Mouse (Mus musculus): ENCODE results near the gene Naa10. TPM values are rescaled to one million over a fixed set of nuclear protein-coding genes. Genes with fewer than 3 reads are reported as not detected.

The Naa10 gene
- polyA plus RNA-seq (2012; ENCODE audit: insufficient read depth, insufficient read length, missing spikeins), result 29.6 and 34.5 TPM in 2 replicates

DNA sequence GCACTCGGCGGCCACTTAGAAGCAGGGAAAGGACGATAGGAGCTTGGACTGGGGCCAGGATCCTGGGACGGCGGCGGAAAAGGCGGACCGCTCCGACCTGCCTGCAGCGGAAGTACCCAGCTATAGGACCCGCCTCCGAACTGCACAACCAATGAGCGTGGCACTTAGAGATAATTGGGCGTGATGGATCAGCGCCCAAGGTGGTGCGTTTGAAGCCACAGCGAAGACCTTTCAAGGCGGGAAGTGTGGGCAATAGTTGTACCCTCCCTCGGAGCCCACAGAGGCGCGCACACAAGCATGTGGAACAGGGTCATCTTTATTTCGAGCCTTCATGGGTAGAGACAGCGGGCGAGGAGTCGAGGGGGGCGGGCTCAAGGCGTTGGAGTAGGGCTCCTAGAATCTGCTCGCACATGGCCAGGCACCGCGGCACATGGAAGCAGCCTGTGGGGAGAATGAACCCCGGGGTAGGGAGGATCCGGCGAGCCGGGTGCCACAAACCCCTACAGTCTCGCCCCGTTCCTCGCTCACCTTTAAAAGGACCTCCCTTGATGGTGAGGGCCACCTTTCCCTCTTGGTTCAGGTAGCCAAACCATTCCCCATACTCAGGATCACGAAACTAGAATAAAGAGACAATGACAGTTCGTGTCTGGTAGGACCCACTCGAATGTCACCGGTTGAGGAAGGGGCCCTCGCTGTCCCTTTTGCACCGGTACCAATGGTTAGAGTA is at the start of gene Naa10, which contains the start of gene Arhgap4:
TSS of gene Naa10 (minus strand) at position 122 of the 727 bp plus-strand sequence.
TSS of gene Arhgap4 (minus strand) at position 48 of the 727 bp plus-strand sequence.
- TF ChIP-seq POLR2A (IDR thresholded peaks at IDR 0.05; ENCODE audit: borderline replicate concordance, low read depth, low read length), result no peak
- no peak for TF ChIP-seq CTCF (IDR thresholded peaks at IDR 0.05; ENCODE audit: low read depth, low read length)

DNA sequence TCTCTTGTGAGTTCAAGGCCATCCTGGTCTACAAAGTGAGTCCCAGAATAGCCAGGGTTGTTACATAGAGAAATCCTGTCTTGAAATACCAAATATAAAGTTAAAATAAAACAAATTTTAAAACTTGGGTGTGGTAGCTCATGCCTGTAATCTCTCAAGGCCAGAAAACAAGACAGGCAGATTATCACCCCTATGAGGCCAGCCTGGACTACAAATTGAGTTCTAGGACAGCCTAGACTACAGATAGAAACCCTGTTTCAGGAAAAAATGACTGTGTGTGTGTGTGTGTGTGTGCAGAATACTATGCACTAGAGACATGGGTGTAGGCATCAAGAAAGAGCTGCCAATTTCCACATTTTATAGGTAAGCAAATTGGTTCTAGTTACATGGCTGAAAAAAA is 49.0 kb upstream of the Naa10 start:
- no peak for TF ChIP-seq CTCF (IDR thresholded peaks at IDR 0.05; ENCODE audit: low read depth, low read length)
- no peak for TF ChIP-seq POLR2A (IDR thresholded peaks at IDR 0.05; ENCODE audit: borderline replicate concordance, low read depth, low read length)
- Histone ChIP-seq H3K27ac (ENCODE audit: insufficient read depth, low read depth, low read length) (no peak overlapping the region), H3K4me1 (ENCODE audit: control insufficient read depth, insufficient read depth, low read length) (no peaks in the 10 kb centered on the region), H3K4me3 (ENCODE audit: insufficient read depth, low read length) (no peak overlapping the region)

More for the DNA sequence above, at the start of gene Naa10, which contains the start of gene Arhgap4:
- Histone ChIP-seq H3K27ac (ENCODE audit: insufficient read depth, low read depth, low read length) (peak within 1 kb of the TSS; percentile 69), H3K4me1 (ENCODE audit: control insufficient read depth, insufficient read depth, low read length) (peaks cover 14% of the 10 kb centered on the region), H3K4me3 (ENCODE audit: insufficient read depth, low read length) (peak within 1 kb of the TSS; percentile 89)

DNA sequence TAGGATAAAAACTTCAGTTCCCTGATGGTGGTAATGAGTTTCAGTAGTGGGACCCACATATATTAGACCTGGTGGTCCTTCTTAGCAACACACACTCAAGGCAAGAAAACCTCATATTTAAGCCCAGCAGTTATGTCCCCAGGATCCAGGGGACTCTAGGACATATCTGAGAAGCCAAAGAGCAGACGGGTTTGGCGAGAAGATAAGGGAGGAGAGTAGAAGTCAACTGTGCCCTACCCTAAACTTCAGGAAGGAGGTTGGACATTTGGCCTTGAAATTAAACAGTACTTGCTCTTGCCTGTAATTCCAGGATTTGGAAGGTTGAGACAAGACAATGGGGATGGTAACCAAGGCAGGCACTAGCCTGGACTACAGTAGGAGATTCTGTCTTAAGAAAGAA is 48.0 kb upstream of the Naa10 start:
- Histone ChIP-seq H3K4me3 (ENCODE audit: insufficient read depth, low read length) (no peak overlapping the region), H3K4me1 (ENCODE audit: control insufficient read depth, insufficient read depth, low read length) (no peaks in the 10 kb centered on the region), H3K27ac (ENCODE audit: insufficient read depth, low read depth, low read length) (no peak overlapping the region)
- TF ChIP-seq CTCF (IDR thresholded peaks at IDR 0.05; ENCODE audit: low read depth, low read length), result no peak
- TF ChIP-seq POLR2A (IDR thresholded peaks at IDR 0.05; ENCODE audit: borderline replicate concordance, low read depth, low read length), result no peak

GRCm38 (mm10) chrX:73969167-73969566 is 47.4 kb upstream of the Naa10 start:
- H3K27ac ChIP-seq (ENCODE audit: insufficient read depth, low read depth, low read length), result no peak overlapping the region
- no peak overlapping the region for H3K4me3 ChIP-seq (ENCODE audit: insufficient read depth, low read length)
- TF ChIP-seq POLR2A (IDR thresholded peaks at IDR 0.05; ENCODE audit: borderline replicate concordance, low read depth, low read length) (no peak), CTCF (IDR thresholded peaks at IDR 0.05; ENCODE audit: low read depth, low read length) (no peak)
- H3K4me1 ChIP-seq (ENCODE audit: control insufficient read depth, insufficient read depth, low read length), result peaks cover under 1% of the 10 kb centered on the region; the same call in 1 of the 2 replicates

DNA sequence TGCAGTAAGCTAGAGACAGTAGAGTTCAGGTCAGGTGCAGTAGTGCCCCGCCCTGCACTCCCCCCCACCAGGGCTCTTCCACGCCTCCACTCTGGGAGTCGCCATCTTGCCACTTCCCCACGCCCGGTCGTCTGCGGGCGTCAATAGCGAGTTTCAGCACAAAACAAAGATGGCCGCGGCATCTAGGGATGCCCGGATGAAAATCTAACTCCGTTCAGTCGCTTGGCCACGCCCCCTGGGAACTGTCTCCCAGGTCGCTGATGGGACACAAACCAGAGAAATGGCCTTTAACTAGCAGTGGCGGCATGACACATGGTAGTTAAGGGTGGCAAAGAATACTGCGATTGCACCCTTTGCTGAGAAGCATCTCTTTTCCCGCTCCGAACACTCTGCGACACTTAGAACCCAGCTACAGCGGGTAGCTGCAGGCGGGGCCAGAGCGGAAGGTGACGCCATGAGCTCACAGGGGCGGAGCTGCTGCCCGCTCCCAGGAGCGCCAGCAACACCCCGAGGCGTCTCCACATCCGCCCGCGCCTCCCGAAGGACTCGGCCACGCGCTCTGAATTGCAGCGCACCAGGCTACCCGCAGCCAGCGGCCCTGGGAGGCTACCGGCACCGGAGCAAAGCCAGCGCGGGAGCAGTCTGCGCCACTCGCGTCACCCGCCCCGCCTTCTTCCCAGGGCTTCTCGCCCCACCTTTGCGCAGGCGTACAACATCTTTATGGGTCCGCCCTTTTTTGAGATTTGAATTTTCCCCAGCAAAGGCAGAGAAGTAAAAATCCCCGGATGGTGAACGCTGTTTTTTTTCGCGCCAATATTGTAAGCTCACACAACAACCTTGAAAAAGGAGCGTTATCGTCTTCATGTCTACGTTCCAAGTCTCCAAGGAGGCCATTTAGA is 45.7 kb upstream of the Naa10 start:
- peaks cover 10% of the 10 kb centered on the region for H3K4me1 ChIP-seq (ENCODE audit: control insufficient read depth, insufficient read depth, low read length)

DNA sequence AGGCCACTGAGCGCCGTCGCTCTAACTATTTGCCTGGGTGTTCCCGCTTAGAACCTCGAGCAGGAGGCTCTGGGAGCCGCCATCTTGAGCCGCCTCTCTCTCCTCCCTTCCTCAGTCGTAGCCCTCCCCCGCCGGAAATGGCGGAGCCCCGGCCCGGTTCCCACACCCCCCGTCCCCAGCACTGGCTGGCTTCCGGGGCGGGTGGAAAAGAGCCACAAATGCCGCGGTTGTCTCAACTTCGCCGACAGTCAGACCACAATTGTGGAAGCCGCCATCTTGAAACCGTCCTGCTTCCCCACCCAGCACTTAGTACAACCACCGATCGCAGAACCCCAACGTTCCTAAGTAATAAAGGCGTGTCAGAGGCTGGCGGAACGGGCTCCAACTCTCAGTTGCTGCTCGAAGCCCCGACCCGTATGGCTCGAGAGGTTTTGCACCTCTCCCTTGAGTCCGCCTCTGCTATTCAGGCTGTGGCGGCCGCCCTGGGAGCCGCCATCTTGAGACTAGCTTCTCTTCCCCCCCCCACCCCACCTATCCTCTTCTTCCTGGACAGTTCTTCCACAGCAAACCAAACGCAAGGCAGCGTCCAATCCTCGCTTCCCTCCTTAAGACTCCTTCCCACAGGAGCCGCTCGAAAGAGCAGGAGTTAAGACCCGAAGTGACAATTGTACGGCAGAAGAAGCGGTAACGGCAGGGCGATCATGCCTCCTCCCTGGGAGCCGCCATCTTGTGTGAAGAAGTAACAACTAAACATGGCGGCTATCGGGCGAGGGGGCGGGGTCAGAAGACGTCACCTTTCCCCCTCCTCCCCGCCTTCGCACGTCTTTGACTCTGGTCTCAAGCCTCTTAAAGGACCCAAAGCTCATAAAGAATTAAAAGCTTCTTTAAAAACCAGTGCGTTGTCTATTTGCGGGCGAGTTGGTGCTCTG is 44.8 kb upstream of the Naa10 start, which contains the start of gene Hcfc1:
TSS of gene Hcfc1 (minus strand) at position 110 of the 929 bp plus-strand sequence.
- TF ChIP-seq CTCF (IDR thresholded peaks at IDR 0.05; ENCODE audit: low read depth, low read length) (no peak), POLR2A (IDR thresholded peaks at IDR 0.05; ENCODE audit: borderline replicate concordance, low read depth, low read length) (no peak)
- peaks cover 18% of the 10 kb centered on the region for H3K4me1 ChIP-seq (ENCODE audit: control insufficient read depth, insufficient read depth, low read length)
- H3K27ac ChIP-seq (ENCODE audit: insufficient read depth, low read depth, low read length), result peak within 1 kb of the TSS; percentile 99
- peak within 1 kb of the TSS; percentile 94 for H3K4me3 ChIP-seq (ENCODE audit: insufficient read depth, low read length)

More for the DNA sequence above, 45.7 kb upstream of the Naa10 start:
- H3K27ac ChIP-seq (ENCODE audit: insufficient read depth, low read depth, low read length), result peak overlapping the region; percentile 99
- TF ChIP-seq POLR2A (IDR thresholded peaks at IDR 0.05; ENCODE audit: borderline replicate concordance, low read depth, low read length) (no peak), CTCF (IDR thresholded peaks at IDR 0.05; ENCODE audit: low read depth, low read length) (no peak)
- peak overlapping the region; percentile 94 for H3K4me3 ChIP-seq (ENCODE audit: insufficient read depth, low read length)

- H3K4me3 ChIP-seq (ENCODE audit: insufficient read depth, low read length), result peak overlapping the region; percentile 94
- no peak for TF ChIP-seq CTCF (IDR thresholded peaks at IDR 0.05; ENCODE audit: low read depth, low read length)
- TF ChIP-seq POLR2A (IDR thresholded peaks at IDR 0.05; ENCODE audit: borderline replicate concordance, low read depth, low read length), result no peak
- peaks cover 27% of the 10 kb centered on the region for H3K4me1 ChIP-seq (ENCODE audit: control insufficient read depth, insufficient read depth, low read length)
- H3K27ac ChIP-seq (ENCODE audit: insufficient read depth, low read depth, low read length), result peak overlapping the region; percentile 99
Measured at GRCm38 (mm10) chrX:73965307-73965706, 43.6 kb upstream of the Naa10 start.

DNA sequence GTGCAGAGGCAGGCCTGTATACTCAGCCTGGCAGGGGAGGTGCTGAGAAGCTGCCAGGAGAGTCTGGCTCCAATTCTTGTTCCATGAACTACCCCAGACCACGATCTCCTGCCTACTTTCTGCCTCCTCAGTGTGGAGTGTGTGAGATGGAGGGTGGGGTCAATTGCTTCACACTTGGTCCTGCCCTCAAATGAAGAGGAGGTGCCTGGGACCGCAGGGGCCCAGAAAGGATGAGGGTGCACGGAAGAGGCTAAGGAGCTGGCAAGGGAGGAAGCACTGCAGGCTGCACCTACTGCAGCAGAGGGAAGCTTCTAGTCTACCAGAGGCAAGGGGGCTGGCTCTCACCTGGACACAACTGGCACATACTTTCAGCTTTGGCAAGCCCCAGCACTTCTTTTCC is 42.6 kb upstream of the Naa10 start:
- Histone ChIP-seq H3K27ac (ENCODE audit: insufficient read depth, low read depth, low read length) (peak overlapping the region; percentile 99), H3K4me1 (ENCODE audit: control insufficient read depth, insufficient read depth, low read length) (peaks cover 29% of the 10 kb centered on the region)

DNA sequence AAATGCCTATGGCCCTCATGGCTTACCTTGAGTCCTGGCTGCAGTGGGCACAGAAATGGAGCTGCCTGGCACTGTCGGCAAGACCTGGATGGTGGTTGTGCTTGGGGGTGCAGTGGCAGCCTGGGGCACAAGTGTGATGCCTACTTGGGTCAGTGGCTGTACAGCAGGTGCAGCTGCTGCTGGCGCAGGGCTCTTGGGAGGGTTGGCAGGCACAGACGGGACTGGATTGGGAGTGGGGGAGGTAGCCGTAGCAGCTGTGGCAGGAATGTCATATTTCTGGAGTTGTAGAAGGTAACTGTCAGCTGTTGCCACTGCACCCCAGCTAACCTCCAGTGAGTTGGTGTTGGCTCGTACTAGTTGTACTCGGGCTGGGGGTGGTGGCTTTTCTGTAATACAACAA is 33.2 kb upstream of the Naa10 start:
- Histone ChIP-seq H3K4me1 (ENCODE audit: control insufficient read depth, insufficient read depth, low read length) (no peaks in the 10 kb centered on the region), H3K27ac (ENCODE audit: insufficient read depth, low read depth, low read length) (no peak overlapping the region), H3K4me3 (ENCODE audit: insufficient read depth, low read length) (no peak overlapping the region)
- no peak for TF ChIP-seq POLR2A (IDR thresholded peaks at IDR 0.05; ENCODE audit: borderline replicate concordance, low read depth, low read length)
- no peak for TF ChIP-seq CTCF (IDR thresholded peaks at IDR 0.05; ENCODE audit: low read depth, low read length)

More for the DNA sequence above, 42.6 kb upstream of the Naa10 start:
- no peak for TF ChIP-seq CTCF (IDR thresholded peaks at IDR 0.05; ENCODE audit: low read depth, low read length)
- TF ChIP-seq POLR2A (IDR thresholded peaks at IDR 0.05; ENCODE audit: borderline replicate concordance, low read depth, low read length), result no peak
- H3K4me3 ChIP-seq (ENCODE audit: insufficient read depth, low read length), result peak overlapping the region; percentile 94
